Mouse (Mus musculus): ENCODE data around the gene Arhgap33. TPM values are rescaled to one million over a fixed set of nuclear protein-coding genes. Genes with fewer than 3 reads are reported as not detected.
A peak's percentile ranks its signal among the peaks of the same experiment; 100 is the strongest.

The Arhgap33 gene
- polyA plus RNA-seq, 1 experiment from 2014 or later, result 91.1 TPM

DNA sequence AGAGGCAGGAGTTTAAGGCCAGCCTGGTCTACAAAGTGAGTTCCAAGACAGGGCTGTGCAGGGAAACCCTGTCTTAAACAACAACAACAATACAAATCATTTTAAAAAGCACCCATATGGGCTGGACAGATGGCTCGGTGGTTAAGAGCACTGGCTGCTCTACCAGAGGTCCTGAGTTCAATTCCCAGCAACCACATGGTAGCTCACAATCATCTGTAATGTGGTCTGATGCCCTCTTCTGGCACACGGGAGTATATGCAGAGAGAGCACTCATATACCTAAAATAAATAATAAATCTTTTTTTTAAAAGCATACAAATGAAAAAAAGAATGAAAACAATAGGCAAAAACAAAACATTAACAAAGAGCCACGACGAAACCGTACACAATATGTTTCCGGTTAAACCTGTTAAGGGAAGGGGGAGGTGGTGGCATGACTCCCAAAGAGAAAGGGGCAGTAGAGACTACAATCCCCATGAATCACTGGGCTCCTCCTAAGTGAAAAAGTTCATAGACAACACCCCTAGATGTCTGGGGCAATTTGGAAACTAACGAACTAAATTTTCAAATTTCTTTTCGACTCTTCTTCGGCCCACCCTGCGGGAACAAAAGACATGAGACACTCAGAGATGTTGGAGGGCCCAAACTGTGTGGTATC, 16.7 kb upstream of the Arhgap33 start:
- peaks cover 41% of the 10 kb centered on the region for H3K36me3 ChIP-seq
- peak overlapping the region; percentile 98 for H3K27ac ChIP-seq (replicated peaks)
- peaks cover 20% of the 10 kb centered on the region for H3K4me1 ChIP-seq
- no peaks in the 10 kb centered on the region for H3K9me3 ChIP-seq (replicated peaks)
- 3% methylated on average over 10 of the region's 10 CpGs for WGBS
- H3K27me3 ChIP-seq (replicated peaks), result peaks cover 5% of the 10 kb centered on the region; the same call in 1 of the 2 replicates
- peak overlapping the region; percentile 64 for H3K9ac ChIP-seq (replicated peaks)
- H3K4me3 ChIP-seq (replicated peaks), result peak overlapping the region; percentile 76
- peak; percentile 75 for ATAC-seq (ENCODE audit: low FRiP score)
- H3K4me2 ChIP-seq, result peak overlapping the region; percentile 79

DNA sequence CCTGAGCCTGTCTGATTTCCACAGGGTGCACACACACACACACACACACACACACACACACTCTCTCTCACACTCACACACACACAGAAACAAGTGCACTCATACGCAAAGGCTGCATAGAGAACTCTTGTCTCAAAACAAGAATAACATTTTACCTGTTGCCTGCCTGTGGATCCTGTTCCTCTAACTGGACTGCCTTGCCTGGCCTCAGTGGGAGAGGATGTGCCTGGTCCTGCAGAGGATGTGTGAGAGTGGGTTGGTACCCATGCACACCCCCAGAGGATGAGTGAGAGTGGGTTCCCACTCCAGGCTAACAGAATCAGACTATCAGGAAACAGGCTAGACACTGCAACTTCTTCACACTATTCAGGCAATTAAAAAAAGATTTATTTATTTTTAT, 15.7 kb upstream of the Arhgap33 start:
- Histone ChIP-seq H3K9ac (replicated peaks) (no peak overlapping the region), H3K4me3 (replicated peaks) (no peak overlapping the region), H3K27me3 (replicated peaks) (peaks cover 5% of the 10 kb centered on the region; the same call in 1 of the 2 replicates), H3K27ac (replicated peaks) (no peak overlapping the region), H3K4me1 (peaks cover 20% of the 10 kb centered on the region), H3K36me3 (peaks cover 38% of the 10 kb centered on the region), H3K4me2 (no peak overlapping the region), H3K9me3 (replicated peaks) (no peaks in the 10 kb centered on the region)
- ATAC-seq (ENCODE audit: low FRiP score), result no peak
- 93% methylated on average over 1 of the region's 1 CpGs for WGBS

DNA sequence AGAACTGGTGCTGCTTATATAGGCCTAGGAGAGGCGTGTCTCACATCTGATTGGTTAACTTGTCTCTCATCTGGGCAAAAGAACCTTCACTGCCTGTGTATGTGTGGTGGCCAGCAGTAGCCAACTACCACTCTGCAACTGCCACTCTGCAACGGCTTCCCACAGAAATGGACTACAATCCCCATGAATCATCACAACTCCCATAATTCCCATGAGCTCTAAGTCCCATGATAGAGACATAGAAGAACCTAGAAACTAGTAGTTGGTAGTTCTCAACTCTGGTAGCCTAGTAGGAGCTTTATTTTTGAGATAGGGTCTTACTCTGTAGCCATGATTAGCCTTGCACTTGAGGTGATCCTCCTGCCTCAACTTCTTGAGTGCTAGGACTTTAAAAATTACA, 15.0 kb upstream of the Arhgap33 start:
- Histone ChIP-seq H3K27ac (replicated peaks) (no peak overlapping the region), H3K4me1 (peaks cover 20% of the 10 kb centered on the region), H3K4me2 (no peak overlapping the region), H3K27me3 (replicated peaks) (peaks cover 5% of the 10 kb centered on the region; the same call in 1 of the 2 replicates), H3K9me3 (replicated peaks) (no peaks in the 10 kb centered on the region), H3K9ac (replicated peaks) (no peak overlapping the region), H3K36me3 (peaks cover 31% of the 10 kb centered on the region), H3K4me3 (replicated peaks) (no peak overlapping the region)
- ATAC-seq (ENCODE audit: low FRiP score), result no peak
- WGBS, result 76% methylated on average over 2 of the region's 2 CpGs

DNA sequence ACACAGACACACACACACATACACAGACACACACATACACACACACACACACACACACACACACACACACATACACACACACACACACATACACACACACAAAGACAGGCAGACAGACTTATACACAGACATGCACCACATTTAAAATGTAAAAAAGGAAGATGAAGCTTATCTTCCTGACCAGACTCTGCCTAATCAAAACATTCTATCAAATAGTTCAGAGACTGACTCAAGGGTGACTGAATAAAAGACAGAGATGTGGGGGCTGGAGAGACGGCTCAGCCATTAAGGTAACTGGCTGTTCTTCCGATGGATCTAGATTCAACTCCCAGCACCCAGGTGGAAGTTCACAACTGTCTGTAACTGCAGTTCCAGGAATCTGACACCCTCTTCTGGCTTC, 9.5 kb upstream of the Arhgap33 start:
- Histone ChIP-seq H3K36me3 (peaks cover 37% of the 10 kb centered on the region), H3K4me1 (no peaks in the 10 kb centered on the region), H3K27me3 (replicated peaks) (no peaks in the 10 kb centered on the region), H3K9me3 (replicated peaks) (no peaks in the 10 kb centered on the region), H3K4me3 (replicated peaks) (no peak overlapping the region), H3K4me2 (no peak overlapping the region), H3K27ac (replicated peaks) (no peak overlapping the region), H3K9ac (replicated peaks) (no peak overlapping the region)
- no peak for ATAC-seq (ENCODE audit: low FRiP score)
- WGBS, result 94% methylated on average over 2 of the region's 2 CpGs

DNA sequence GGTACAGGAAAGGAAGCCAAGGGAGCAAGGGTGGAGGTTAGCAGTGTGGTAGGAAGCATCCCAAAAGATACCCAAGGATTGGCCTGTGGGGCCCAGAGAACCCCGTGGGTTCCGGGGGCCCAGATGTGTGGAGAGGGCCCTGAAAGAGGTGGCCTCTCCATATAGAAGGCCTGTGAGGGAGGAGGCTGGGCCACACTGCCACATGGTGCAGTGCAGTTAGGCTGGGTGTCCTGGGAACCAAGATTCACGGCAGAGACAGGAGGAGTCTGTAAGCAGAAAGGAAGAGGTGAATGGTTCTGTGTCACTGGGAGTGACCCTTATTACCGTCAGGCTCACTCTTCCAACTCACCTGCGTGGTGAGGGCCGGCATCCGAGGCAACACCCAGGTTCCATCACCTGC, 5.7 kb upstream of the Arhgap33 start:
- Histone ChIP-seq H3K4me3 (replicated peaks) (no peak overlapping the region), H3K9ac (replicated peaks) (no peak overlapping the region), H3K27ac (replicated peaks) (no peak overlapping the region), H3K4me1 (peaks cover 6% of the 10 kb centered on the region), H3K36me3 (peaks cover 14% of the 10 kb centered on the region), H3K9me3 (replicated peaks) (no peaks in the 10 kb centered on the region), H3K4me2 (no peak overlapping the region), H3K27me3 (replicated peaks) (no peaks in the 10 kb centered on the region)
- 94% methylated on average over 7 of the region's 7 CpGs for WGBS
- no peak for ATAC-seq (ENCODE audit: low FRiP score)

DNA sequence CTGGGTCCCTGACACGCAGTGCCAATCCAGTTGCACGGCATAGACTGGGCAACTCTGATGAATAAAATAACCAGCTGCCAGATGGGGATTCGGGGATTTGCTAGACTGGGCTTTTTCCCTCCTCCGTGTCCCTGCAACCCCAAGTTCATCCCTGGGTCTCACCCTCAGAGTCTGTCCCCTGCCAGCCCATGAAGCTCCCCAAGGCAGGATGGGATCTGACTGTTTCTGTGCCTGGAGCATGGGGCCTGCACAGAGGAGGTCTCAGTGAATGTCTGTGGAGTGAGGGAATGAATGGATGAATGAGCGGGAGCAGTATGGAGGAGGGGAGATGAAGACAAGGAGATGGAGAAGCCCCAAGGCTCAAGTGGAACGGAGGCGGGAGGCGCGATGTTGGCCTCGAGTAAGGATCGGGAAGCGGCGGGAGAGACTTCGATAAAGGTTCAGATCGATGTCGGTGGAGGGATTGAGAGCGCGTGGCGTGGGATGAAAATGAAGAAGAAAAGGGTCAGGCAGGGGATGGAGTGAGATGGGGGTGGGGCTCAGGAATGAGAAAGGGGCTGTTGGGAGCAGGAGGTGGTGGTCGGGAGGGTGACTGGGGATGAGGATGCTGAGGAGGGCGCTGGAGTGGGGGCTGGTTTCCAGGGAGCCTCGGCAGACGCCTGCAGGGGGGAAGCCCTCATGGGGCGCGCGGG, 773 bp downstream of the Arhgap33 start:
- H3K27me3 ChIP-seq (replicated peaks), result no peaks in the 10 kb centered on the region
- WGBS, result 2% methylated on average over 25 of the region's 26 CpGs
- peaks cover 38% of the 10 kb centered on the region for H3K36me3 ChIP-seq
- H3K9me3 ChIP-seq (replicated peaks), result no peaks in the 10 kb centered on the region
- peaks cover 46% of the 10 kb centered on the region for H3K4me1 ChIP-seq
- H3K27ac ChIP-seq (replicated peaks), result peak overlapping the region; percentile 95
- peak overlapping the region; percentile 86 for H3K4me2 ChIP-seq
- peak; percentile 57 for ATAC-seq (ENCODE audit: low FRiP score)
- H3K9ac ChIP-seq (replicated peaks), result peak overlapping the region; percentile 89
- H3K4me3 ChIP-seq (replicated peaks), result peak overlapping the region; percentile 72

DNA sequence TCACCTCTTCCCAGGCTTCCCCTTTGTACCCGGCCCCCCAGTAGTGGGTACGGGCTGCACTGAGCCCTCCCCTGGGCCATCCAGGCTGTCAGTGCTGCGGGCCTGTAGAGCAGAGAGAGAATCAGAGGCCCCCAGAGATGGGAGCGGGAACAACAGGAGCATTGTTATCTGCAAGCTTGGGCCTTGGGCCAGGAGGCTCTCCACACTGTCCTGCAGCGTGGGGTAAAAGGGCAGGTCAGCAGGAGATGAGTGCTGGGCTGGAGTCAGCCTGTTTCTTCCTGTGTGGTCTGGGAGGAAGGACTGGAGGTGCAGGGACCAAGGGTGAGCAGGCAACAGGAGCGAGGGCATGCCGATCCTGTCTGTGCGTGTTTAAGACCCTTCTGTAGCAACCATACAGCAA, 1.9 kb downstream of the Arhgap33 start:
- Histone ChIP-seq H3K36me3 (peaks cover 49% of the 10 kb centered on the region), H3K4me1 (peaks cover 46% of the 10 kb centered on the region), H3K4me3 (replicated peaks) (peak overlapping the region; percentile 72), H3K27me3 (replicated peaks) (no peaks in the 10 kb centered on the region), H3K9ac (replicated peaks) (peak overlapping the region; percentile 89), H3K4me2 (peak overlapping the region; percentile 86), H3K9me3 (replicated peaks) (no peaks in the 10 kb centered on the region), H3K27ac (replicated peaks) (peak overlapping the region; percentile 95; the same call in 1 of the 2 replicates)
- ATAC-seq (ENCODE audit: low FRiP score), result no peak
- WGBS, result 6% methylated on average over 8 of the region's 8 CpGs

DNA sequence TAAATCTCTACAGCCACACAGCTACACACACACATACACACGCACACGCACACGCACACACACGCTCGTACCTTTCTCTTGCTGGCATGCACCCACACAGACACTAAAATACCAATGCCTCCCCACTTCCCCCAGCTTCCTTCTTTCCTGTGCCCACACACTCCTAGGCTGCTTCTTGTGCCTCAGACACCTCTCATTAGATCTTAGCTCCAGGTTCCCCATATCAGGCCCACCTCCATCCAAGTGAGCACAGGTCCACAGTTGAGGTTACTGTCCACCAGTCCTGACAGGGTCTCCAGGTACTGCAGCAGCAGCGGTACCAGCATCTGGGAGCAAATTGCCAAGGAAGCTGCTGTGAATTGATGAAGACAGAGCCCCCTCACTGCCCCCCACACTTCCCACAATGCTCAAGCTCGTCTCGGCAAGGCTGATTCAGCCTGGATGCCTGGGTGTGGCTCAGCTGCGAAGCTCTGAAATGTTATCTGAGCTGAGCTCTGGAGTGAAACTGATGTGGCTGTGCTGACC, 3.5 kb downstream of the Arhgap33 start:
- Histone ChIP-seq H3K9me3 (replicated peaks) (no peaks in the 10 kb centered on the region), H3K36me3 (peaks cover 64% of the 10 kb centered on the region), H3K9ac (replicated peaks) (peak overlapping the region; percentile 28; the same call in 1 of the 2 replicates), H3K4me1 (peaks cover 50% of the 10 kb centered on the region), H3K27me3 (replicated peaks) (no peaks in the 10 kb centered on the region), H3K27ac (replicated peaks) (no peak overlapping the region), H3K4me3 (replicated peaks) (no peak overlapping the region), H3K4me2 (peak overlapping the region; percentile 86; the same call in 1 of the 2 replicates)
- ATAC-seq (ENCODE audit: low FRiP score), result no peak
- WGBS, result 84% methylated on average over 9 of the region's 9 CpGs

DNA sequence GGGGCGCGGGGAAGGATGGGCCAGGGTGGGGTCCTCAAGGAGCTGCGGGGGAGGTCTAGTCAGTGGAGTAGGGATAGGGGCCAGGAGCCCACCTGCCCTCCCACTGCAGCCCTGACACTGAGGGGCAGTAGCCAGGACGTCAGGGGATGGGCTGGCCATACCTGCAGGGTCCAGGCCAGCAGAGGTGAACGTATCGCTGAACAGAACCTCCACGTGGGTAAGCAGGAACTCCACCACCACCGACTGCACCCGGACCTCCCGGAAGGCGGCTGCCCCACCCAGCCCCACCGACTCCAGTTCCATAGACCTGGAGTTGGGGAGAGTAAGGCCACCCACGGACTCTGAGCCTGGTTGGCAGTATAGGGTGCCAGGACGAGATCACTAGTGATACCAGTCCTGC, 7.9 kb downstream of the Arhgap33 start:
- no peak overlapping the region for H3K9ac ChIP-seq (replicated peaks)
- peaks cover 18% of the 10 kb centered on the region for H3K4me1 ChIP-seq
- no peak for ATAC-seq (ENCODE audit: low FRiP score)
- WGBS, result 79% methylated on average over 14 of the region's 14 CpGs
- peaks cover 92% of the 10 kb centered on the region for H3K36me3 ChIP-seq
- no peak overlapping the region for H3K4me3 ChIP-seq (replicated peaks)
- H3K27me3 ChIP-seq (replicated peaks), result no peaks in the 10 kb centered on the region
- H3K4me2 ChIP-seq, result no peak overlapping the region
- no peaks in the 10 kb centered on the region for H3K9me3 ChIP-seq (replicated peaks)
- H3K27ac ChIP-seq (replicated peaks), result no peak overlapping the region

DNA sequence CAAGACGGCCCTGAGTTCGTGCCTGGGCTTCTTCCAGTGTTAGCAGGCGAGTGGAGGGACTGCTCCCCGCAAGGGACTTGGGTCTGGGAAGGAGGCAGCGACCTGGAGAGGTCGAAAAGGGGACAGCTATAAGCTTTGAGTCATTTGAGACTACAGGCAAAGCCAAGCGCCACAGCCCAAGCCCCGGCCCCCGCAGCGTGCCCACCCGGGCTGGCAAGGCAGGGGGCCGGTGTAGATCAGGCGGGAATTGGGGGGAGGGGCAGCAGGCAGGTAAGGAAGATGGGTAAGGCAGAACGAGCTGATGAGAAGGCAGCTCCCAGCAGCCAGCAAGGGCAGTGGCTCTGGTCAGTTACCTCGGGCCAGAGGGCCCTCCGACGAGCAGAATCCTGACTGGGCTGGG, 8.5 kb downstream of the Arhgap33 start:
- peaks cover 12% of the 10 kb centered on the region for H3K4me1 ChIP-seq
- H3K9me3 ChIP-seq (replicated peaks), result no peaks in the 10 kb centered on the region
- no peak for ATAC-seq (ENCODE audit: low FRiP score)
- H3K9ac ChIP-seq (replicated peaks), result no peak overlapping the region
- no peaks in the 10 kb centered on the region for H3K27me3 ChIP-seq (replicated peaks)
- H3K4me3 ChIP-seq (replicated peaks), result no peak overlapping the region
- H3K27ac ChIP-seq (replicated peaks), result no peak overlapping the region
- no peak overlapping the region for H3K4me2 ChIP-seq
- peaks cover 87% of the 10 kb centered on the region for H3K36me3 ChIP-seq
- 28% methylated on average over 17 of the region's 17 CpGs for WGBS

DNA sequence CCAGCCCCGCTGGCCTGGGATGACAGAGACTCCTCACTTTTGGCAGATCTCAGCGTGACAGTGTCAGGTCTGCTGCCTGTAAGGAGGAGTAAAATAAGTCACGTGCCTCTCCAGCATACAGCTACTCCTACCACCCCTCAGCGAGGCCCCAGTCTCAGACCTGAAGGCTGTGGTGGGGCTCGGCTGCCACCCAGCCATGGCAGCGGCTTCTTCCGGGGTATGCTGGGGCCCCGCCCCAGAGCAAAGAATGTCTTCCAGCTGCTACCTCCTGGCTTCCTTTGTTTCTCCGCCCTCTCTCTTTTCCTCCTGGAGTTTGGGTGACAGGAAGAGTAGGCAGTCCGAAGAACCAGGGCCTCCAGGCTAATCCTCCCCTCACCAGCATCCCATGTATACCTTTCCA, 8.9 kb downstream of the Arhgap33 start:
- WGBS, result 37% methylated on average over 10 of the region's 10 CpGs
- no peak overlapping the region for H3K9ac ChIP-seq (replicated peaks)

DNA sequence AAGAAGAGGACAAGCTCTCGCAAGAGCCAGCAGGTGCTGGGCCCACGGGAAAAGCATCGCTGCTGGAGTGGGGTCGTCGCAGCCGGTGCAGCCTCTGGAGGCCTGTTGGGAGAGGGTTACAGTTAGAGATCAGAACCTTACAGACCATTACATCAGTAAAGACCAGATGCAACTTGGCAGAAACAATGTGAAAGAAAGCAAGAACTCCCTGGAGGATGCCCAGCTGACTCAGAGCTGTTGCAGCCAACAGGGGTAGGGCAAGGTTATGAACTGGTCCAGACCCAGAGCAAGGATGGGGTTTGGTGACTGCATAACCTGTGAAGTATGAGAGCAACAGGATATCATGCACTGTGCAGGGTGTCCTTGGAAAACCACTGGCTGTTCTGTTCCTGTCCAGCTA, 10.4 kb downstream of the Arhgap33 start:
- H3K4me2 ChIP-seq, result no peak overlapping the region
- H3K4me1 ChIP-seq, result peaks cover 4% of the 10 kb centered on the region; the same call in 1 of the 2 replicates
- no peaks in the 10 kb centered on the region for H3K27me3 ChIP-seq (replicated peaks)
- H3K27ac ChIP-seq (replicated peaks), result no peak overlapping the region
- H3K4me3 ChIP-seq (replicated peaks), result no peak overlapping the region
- no peaks in the 10 kb centered on the region for H3K9me3 ChIP-seq (replicated peaks)
- no peak overlapping the region for H3K9ac ChIP-seq (replicated peaks)
- 80% methylated on average over 6 of the region's 6 CpGs for WGBS
- H3K36me3 ChIP-seq, result peaks cover 67% of the 10 kb centered on the region
- ATAC-seq (ENCODE audit: low FRiP score), result no peak

More for the DNA sequence above, 8.9 kb downstream of the Arhgap33 start:
- H3K27me3 ChIP-seq (replicated peaks), result no peaks in the 10 kb centered on the region
- H3K4me3 ChIP-seq (replicated peaks), result no peak overlapping the region
- no peak overlapping the region for H3K4me2 ChIP-seq
- H3K27ac ChIP-seq (replicated peaks), result no peak overlapping the region
- ATAC-seq (ENCODE audit: low FRiP score), result no peak
- no peaks in the 10 kb centered on the region for H3K9me3 ChIP-seq (replicated peaks)
- H3K4me1 ChIP-seq, result peaks cover 8% of the 10 kb centered on the region; the same call in 1 of the 2 replicates
- peaks cover 82% of the 10 kb centered on the region for H3K36me3 ChIP-seq

Data from neural tube, embryonic 15.5 days (tissue).